Mouse (Mus musculus) right cerebral cortex, adult 2 months (tissue): ENCODE data around the gene Cdip1.

Source experiments
- DNase-seq, 2 experiments: peaks; one replicate each; pipeline ENCODE4 v3.0.0; 2021 to 2022; ENCODE audit warnings: low spot score in 2 of 2

Cdip1 gene

DNA sequence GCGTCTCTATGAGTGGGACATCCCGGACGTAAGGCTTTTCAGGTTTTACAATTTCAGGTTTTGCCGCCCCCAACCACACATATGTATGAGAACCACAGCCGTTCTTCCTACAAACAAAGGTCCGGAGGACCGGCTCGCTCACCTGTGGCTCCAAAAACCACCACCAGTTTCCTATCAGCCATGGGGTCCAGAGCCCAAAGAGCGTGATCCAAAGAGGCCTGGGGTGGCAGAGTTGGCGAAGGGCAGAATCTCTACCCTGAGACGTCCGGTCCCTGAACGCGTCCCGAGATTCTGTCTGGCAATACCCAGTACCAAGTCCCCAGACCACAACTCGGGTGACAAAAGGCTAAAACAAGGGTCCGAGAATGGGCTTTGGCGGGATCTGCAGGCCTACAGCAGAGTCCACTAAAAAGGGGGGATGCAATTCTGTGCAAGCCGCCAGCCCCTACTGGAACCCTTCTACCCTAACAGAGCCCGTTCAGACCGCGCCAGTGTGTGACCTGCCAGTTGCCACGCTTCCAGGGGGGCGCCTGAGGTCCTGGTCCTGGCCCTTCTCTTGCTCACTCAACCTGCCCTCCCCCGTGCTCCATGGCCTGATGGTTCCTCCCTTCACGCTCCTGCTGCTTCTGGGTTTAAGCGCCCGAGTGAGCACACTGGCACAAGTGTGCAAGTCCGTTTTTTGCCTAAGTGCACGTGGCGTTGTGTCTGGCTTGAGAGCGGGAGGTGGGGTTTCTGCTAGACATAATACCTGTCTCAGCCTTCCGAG, 71.2 kb downstream of the Cdip1 start, which contains the start of gene Nmral1:
TSS of gene Nmral1 (minus strand) at position 604 of the 766 bp plus-strand sequence.
- DNase-seq = peak; percentile 63 to 80

DNA sequence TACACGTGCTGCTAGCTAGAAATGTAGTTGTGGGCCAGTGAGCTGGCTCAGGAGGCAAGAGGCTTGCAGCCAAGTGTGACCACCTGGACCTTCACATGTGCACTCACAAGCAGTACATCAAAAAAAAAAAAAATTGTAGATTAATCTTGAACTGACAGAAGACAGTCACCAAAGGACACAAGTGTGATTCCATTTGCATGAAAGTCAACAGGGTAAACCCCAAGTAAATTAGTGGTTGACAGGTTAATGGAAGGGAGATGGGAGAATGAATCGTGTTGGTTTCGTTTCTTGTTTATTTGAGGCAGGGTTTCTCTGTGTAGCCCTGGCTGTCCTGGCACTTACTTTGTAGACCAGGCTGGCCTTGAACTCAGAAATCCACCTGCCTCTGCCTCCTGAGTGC, 72.2 kb downstream of the Cdip1 start:
- DNase-seq = no peak

DNA sequence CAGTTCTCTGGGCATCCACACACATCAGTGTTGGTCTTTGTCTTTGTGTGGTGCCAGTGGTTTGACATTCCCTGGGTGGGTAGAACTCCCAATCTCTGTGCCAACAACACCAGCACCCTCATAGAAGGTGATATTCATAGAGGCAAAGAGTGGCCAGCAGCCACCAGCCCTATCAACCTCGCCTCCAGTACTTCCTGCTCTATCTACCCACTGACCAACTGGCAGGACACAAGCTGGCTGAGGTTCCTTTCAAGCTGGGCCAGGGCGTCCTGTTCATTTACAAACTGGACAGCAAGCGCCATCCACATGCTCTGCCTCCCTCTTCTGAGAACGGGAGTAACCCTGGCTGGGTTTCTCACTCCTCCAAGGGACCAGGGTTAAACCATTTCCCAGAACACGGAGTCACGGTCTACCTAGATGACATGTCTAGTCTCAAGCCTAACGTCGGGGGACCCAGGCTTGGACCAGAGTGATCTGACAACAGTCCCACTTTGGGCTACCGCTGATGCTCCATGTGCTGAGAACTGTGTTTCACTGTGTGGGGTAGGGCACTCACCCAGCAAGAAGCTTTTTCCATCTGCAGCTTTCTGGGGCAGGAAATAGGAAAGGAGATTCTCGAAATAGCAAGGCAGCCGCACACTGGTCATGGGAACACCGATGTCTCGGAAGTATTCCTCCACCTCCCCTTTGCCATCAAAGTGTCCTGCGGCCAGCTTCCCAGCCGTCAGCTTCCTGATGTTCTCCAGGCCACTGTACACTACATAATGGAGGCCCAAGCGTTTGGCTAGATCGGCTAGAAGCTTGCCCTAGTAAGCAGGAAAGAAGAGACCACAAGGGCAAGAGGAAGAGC, 76.0 kb downstream of the Cdip1 start:
- DNase-seq = no peak

DNA sequence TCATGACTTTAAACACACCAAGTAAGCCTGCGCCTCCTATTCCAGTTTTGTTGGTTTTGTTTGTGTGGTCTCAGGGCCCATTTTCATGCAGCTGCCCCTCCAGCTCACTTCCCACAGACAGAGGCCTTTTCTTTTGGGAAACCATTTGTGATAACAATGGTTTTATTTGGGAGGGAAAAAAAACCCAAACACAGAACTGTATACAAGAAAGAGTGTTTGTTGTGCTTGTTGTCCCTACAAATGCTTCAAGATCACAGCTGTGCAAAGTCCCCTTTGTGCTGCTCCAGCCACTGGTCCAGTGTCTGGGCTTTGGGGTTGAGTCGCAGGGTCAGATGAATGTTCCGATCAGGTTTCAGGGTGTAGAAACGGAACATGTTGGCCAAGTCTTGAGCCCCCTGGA, 78.9 kb downstream of the Cdip1 start:
- no peak for DNase-seq

DNA sequence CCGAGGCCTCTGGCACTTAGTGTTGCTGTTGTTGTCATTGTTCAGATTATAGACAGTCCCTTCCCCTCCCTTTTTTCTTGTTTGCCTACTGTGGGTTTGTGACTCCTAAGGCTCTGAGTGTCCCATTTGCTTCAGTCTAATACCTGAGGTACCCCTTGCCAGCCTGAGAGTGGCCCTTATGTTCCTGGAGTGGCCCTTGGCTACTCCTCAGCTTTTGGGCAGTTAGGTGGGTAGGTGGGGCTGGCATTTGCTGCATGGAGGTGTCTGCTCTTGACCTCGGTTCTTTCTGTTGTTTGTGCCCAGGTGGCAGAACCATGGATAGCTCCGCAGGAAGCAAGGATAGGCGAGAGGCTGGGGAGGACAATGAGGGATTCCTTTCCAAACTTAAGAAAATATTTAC, 84.6 kb downstream of the Cdip1 start:
- no peak for DNase-seq

DNA sequence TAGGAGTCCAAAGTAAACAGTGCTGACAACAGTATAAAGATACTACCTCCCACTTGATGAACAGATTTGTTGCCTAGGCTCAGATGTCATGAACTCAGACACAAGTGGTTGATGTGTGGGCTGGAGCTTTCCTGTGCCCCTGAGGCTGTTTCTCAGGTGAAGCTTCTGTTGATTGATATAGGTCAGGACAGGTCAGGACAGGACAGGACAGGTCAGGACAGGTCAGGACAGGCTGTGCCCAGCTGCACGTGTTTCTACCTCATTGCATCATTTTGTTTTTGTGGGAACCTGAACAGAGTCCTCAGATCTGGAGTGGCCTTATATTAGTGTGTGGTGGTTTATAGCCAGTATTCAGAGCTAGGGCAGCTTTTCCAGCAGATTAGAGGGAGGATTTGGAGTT, 87.4 kb downstream of the Cdip1 start:
- DNase-seq = no peak

DNA sequence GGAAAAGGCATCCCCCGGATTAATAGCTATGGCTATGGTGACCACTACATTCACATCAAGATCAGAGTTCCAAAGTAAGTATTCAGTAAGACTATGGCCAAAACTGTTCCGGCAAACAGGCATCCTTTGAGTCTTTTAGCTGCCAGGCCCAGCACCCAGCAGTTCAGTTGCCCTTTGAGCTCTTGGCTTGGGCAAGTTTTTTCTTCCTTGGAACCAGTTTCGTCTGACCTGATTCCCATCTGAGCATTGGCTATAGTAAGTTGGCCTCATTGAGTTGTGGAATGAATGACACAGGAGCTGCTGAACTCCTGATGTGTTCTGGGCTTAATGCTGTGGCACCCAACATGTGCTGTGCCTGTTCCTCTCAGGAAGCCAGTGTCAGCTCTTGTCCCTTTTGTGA, 88.9 kb downstream of the Cdip1 start:
- no peak for DNase-seq
